16 mouse cellular contexts compared by ENCODE assay signal in the genomic region with DNA sequence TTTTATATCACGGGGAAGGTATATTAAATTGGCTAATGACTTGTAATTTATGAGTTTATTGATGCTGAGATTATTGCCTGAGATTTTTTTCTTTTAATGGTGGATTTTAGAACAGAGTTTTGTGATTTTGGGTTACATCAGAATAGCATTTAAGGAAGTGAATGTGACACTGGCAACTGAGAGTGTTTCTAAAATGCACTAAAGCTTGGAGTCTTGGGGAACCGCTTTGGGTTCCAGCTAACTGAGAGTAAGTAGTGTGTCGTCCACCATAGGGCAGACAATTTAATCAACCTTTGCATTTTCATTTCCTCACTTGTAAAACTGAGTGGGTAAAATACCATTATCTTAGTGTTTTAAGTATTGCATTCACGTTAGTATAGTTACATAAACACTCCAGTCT.
"Had no signal": no experiment of that assay in that cellular context is flagged by ENCODE, and none has a peak within 500 bp of the region (broad histone marks: within the 10 kb centered on the region; RNA-seq: fewer than 3 reads in every experiment).

No protein-coding gene starts in this region.

- H3K27me3 ChIP-seq: heart, embryonic 12.5 days; hindbrain, embryonic 12.5 days; hindbrain, embryonic 15.5 days; limb, embryonic 12.5 days; liver, embryonic 13.5 days had no signal

- H3K9ac ChIP-seq: heart, embryonic 12.5 days; hindbrain, embryonic 12.5 days; hindbrain, embryonic 15.5 days; limb, embryonic 12.5 days; liver, embryonic 13.5 days had no signal

- H3K9me3 ChIP-seq: heart, embryonic 10.5 days; heart, embryonic 12.5 days; hindbrain, embryonic 12.5 days; hindbrain, embryonic 15.5 days; limb, embryonic 10.5 days; limb, embryonic 12.5 days; liver, embryonic 13.5 days had no signal

- ATAC-seq: hindbrain, postnatal 0 days; intestine, postnatal 0 days had no signal

- H3K4me1 ChIP-seq: heart, embryonic 10.5 days; hindbrain, embryonic 10.5 days; hindbrain, embryonic 12.5 days; limb, embryonic 10.5 days; limb, embryonic 12.5 days had no signal

- H3K27ac ChIP-seq: gastrocnemius, adult 2 months; heart, embryonic 10.5 days; hindbrain, embryonic 10.5 days; hindbrain, embryonic 12.5 days; hindbrain, embryonic 15.5 days; hindbrain, postnatal 0 days; layer of hippocampus, adult 2 months; left cerebral cortex, adult 2 months; limb, embryonic 10.5 days; limb, embryonic 12.5 days; liver, embryonic 13.5 days had no signal

- H3K4me2 ChIP-seq: heart, embryonic 12.5 days; hindbrain, embryonic 12.5 days; hindbrain, embryonic 15.5 days; limb, embryonic 12.5 days; liver, embryonic 11.5 days; liver, embryonic 13.5 days had no signal

- DNase-seq: gastrocnemius, adult 2 months; gastrocnemius, postnatal 10 days; gastrocnemius, postnatal 25 days had no signal

- H3K4me3 ChIP-seq: gastrocnemius, adult 2 months; heart, embryonic 10.5 days; heart, embryonic 12.5 days; hindbrain, embryonic 10.5 days; hindbrain, embryonic 12.5 days; hindbrain, embryonic 15.5 days; layer of hippocampus, adult 2 months; left cerebral cortex, adult 2 months; limb, embryonic 10.5 days; limb, embryonic 12.5 days; liver, embryonic 13.5 days had no signal
